Mouse (Mus musculus) embryo, embryonic 10 days (tissue): ENCODE data around the gene Ggn.
A peak's percentile ranks its signal among the peaks of the same experiment; 100 is the strongest.
"Not testable (repeated sequence)": the region's sequence is repeated elsewhere in the genome, so short reads cannot be mapped to it uniquely, and the experiment has no call there.

Experiments
- DNase-seq: peaks from one replicate; pipeline ENCODE4 v3.0.0-alpha.2; 2015; ENCODE audit warnings: low spot score

Gene Ggn

GRCm38 (mm10) chr7:29162294-29162693 is 7.7 kb upstream of the Ggn start:
- no peak for DNase-seq

- DNase-seq: peak; percentile 74
Observed at GRCm38 (mm10) chr7:29162750-29163525, 7.1 kb upstream of the Ggn start.

GRCm38 (mm10) chr7:29167656-29168055 is 2.4 kb upstream of the Ggn start:
- DNase-seq: no peak

GRCm38 (mm10) chr7:29168121-29168695 is 1.8 kb upstream of the Ggn start:
- no peak for DNase-seq

- peak; percentile 50 for DNase-seq
Observed at GRCm38 (mm10) chr7:29168791-29169230, 1.2 kb upstream of the Ggn start.

- peak; percentile 90 for DNase-seq
Observed at GRCm38 (mm10) chr7:29169231-29170065, 562 bp upstream of the Ggn start.

- DNase-seq: peak; percentile 65
Observed at GRCm38 (mm10) chr7:29170755-29171561, 948 bp downstream of the Ggn start.

GRCm38 (mm10) chr7:29171562-29172097 is 1.6 kb downstream of the Ggn start:
- no peak for DNase-seq

GRCm38 (mm10) chr7:29172390-29173016 is 2.5 kb downstream of the Ggn start:
- DNase-seq: no peak

- DNase-seq: no peak
Observed at GRCm38 (mm10) chr7:29178106-29178505, 8.1 kb downstream of the Ggn start.

- no peak for DNase-seq
Observed at GRCm38 (mm10) chr7:29179323-29179722, 9.3 kb downstream of the Ggn start.

- peak; percentile 99 for DNase-seq
Observed at GRCm38 (mm10) chr7:29180077-29180853, 10.3 kb downstream of the Ggn start, which contains the start of gene Psmd8. Gene Psmd8 (minus strand): TSS chr7:29180701.

GRCm38 (mm10) chr7:29180854-29181236 is 10.8 kb downstream of the Ggn start:
- no peak for DNase-seq

- not testable (repeated sequence) for DNase-seq
Observed at GRCm38 (mm10) chr7:29181323-29181722, 11.3 kb downstream of the Ggn start.

GRCm38 (mm10) chr7:29194230-29194629 is 24.2 kb downstream of the Ggn start:
- not testable (repeated sequence) for DNase-seq

GRCm38 (mm10) chr7:29202577-29202976 is 32.6 kb downstream of the Ggn start:
- DNase-seq: no peak

- DNase-seq: not testable (repeated sequence)
Observed at GRCm38 (mm10) chr7:29211013-29211412, 41.0 kb downstream of the Ggn start.

GRCm38 (mm10) chr7:29211415-29212198 is 41.6 kb downstream of the Ggn start:
- peak; percentile 88 for DNase-seq

GRCm38 (mm10) chr7:29212199-29212765 is 42.3 kb downstream of the Ggn start:
- peak; percentile 48 for DNase-seq
